Mouse (Mus musculus) lung, embryonic 15.5 days (tissue): ENCODE data around the gene Zbtb1. TPM values are rescaled to one million over a fixed set of nuclear protein-coding genes. Genes with fewer than 3 reads are reported as not detected.
A peak's percentile ranks its signal among the peaks of the same experiment; 100 is the strongest.

Experiments
- ATAC-seq: fragments of 200-750 bp; cut with Nextera tagmentation; 2 replicates; pipeline ENCODE4 v1.8.0; 2017; ENCODE audit warnings: moderate number of reproducible peaks, borderline replicate concordance; ENCODE audit not compliant: low FRiP score, low TSS enrichment; ENCODE audit errors: extremely low read depth
- H3K27ac ChIP-seq: fragments of 300-500 bp; sonication (generic); 2 replicates; pipeline ENCODE4 v1.5.1; 2015; ENCODE audit warnings: moderate library complexity, mild to moderate bottlenecking, inconsistent platforms
- H3K27me3 ChIP-seq: fragments of 300-500 bp; sonication (generic); 2 replicates; pipeline ENCODE4 v1.6.1; 2015; ENCODE audit warnings: inconsistent platforms
- H3K36me3 ChIP-seq: fragments of 300-500 bp; sonication (generic); 2 replicates; pipeline ENCODE4 v1.6.1; 2015; ENCODE audit warnings: inconsistent platforms
- H3K4me1 ChIP-seq: fragments of 300-500 bp; sonication (generic); 2 replicates; pipeline ENCODE4 v1.6.1; 2015; ENCODE audit warnings: inconsistent platforms
- H3K4me2 ChIP-seq: fragments of 300-500 bp; sonication (generic); 2 replicates; pipeline ENCODE4 v1.6.1; 2015; ENCODE audit warnings: inconsistent platforms, mild to moderate bottlenecking, moderate library complexity
- H3K4me3 ChIP-seq: fragments of 300-500 bp; sonication (generic); 2 replicates; pipeline ENCODE4 v1.5.1; 2015; ENCODE audit warnings: mild to moderate bottlenecking, inconsistent platforms
- H3K9ac ChIP-seq: fragments of 300-500 bp; sonication (generic); 2 replicates; pipeline ENCODE4 v1.6.1; 2015; ENCODE audit warnings: inconsistent platforms
- H3K9me3 ChIP-seq: fragments of 300-500 bp; sonication (generic); 2 replicates; pipeline ENCODE4 v1.6.1; 2016; ENCODE audit warnings: inconsistent platforms
- WGBS: fragments of 180-500 bp; shearing (Covaris S2); methylation state at CpG from one replicate; pipeline ENCODE4 v1.1.7; 2015; 5-methylcytosine and 5-hydroxymethylcytosine counted together
- polyA plus RNA-seq: library from polyadenylated mRNA; unstranded; fragments of >200 nt; fragmentation: Nextera tagmentation; extraction: Ambion mirVana; gene quantifications from 2 replicates; pipeline ENCODE4 v1.2.1, GENCODE M21; 2015

The Zbtb1 gene
- 9.6 and 10.8 TPM in 2 replicates for polyA plus RNA-seq

GRCm38 (mm10) chr12:76369978-76370830, at the start of gene Zbtb1:
TSS of gene Zbtb1 (plus strand) at chr12:76370266.
- WGBS, result under 1% methylated on average over 68 of the region's 99 CpGs
- Histone ChIP-seq H3K4me1 (peaks cover 47% of the 10 kb centered on the region), H3K36me3 (no peaks in the 10 kb centered on the region), H3K4me2 (peak within 1 kb of the TSS; percentile 77), H3K9ac (peak within 1 kb of the TSS; percentile 100), H3K4me3 (peak within 1 kb of the TSS; percentile 95), H3K9me3 (no peaks in the 10 kb centered on the region), H3K27ac (peak within 1 kb of the TSS; percentile 100), H3K27me3 (no peaks in the 10 kb centered on the region)
- peak; percentile 69 for ATAC-seq

DNA sequence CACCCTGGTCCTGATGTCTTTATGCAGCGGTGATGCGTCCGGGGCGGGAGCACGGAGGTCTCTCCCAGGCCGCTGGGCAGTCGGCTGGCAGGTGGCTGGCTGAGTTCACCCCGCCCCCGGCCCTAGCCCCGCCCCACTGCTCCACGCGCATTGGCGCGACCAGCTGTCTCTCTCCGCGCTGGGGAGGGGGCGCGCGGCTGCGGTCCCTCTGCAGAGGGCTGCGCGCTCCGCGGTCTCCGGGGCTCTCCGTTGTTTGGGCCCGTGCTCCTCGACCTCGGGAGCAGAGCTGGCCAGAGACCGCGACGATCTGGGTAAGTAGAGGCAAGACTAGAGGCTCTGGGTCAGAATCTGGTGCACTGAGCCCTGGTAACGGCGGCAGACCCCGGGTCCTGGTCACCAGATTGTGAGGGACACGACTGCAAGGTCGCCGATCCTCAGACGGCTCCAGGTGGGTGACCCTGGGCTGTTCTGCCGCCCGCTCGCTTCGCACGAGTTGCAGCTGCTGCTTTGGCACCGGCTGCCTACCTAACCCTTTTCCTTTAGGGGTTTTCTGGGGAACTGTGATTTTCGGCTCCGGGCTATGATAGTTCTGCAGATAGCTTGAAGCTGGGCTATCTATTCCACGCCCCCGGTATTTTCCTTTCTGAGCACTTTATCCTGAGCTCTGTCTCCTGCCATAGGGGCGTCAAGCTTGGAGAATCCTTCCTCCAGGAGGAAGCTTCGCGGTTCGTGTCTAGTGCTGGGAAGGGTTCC, 45.2 kb upstream of the Zbtb1 start, which contains the start of gene Akap5:
Gene Akap5, plus strand, starts transcription at position 213 of the 753 bp plus-strand sequence.
- Histone ChIP-seq H3K36me3 (peaks cover 13% of the 10 kb centered on the region; the same call in 1 of the 2 replicates), H3K4me1 (peaks cover 23% of the 10 kb centered on the region), H3K27ac (0 out of 2 replicates have a peak within 1 kb of the TSS, but pooled peaks have one; percentile 2), H3K9me3 (no peaks in the 10 kb centered on the region), H3K27me3 (no peaks in the 10 kb centered on the region), H3K4me2 (peak within 1 kb of the TSS; percentile 87), H3K9ac (peak within 1 kb of the TSS; percentile 67), H3K4me3 (peak within 1 kb of the TSS; percentile 62)
- WGBS, result 2% methylated on average over 53 of the region's 53 CpGs
- ATAC-seq, result peak; percentile 90

DNA sequence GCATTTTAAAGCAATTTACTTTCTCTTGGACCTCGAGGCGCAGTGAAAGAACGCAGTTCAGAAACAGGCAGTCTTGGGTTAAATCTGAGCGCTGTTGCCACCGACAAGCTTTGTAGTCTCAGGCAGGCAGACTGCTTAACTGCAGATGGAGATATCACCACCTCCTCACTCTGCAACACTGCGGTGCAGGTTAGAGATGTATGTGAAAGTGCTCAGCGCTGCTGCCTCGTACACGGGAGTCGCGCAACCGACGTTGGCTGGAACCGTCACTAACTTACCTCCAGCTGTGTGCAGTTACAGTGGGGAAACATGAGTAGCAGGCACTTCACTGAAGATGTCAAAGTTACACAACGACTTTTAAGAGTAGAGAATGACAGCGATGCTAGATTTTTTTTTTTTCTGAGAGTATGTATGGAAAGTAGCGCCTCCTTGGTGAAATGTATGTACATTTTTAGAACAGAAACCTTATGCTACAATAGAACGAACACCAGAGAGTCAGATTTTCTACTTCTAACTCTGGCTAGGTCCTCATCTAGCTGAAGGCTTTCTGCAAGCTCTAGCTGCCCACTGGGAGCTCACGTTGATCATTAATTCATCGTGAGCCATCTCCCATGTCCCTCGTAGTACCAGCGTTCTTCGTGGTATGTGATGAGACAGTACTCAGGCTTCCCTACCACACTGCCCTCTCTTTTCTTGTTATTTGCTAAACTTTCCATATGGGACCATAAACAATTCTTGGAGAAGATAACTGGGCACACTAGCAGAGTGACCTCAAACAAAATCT, 43.4 kb upstream of the Zbtb1 start:
- WGBS, result 69% methylated on average over 23 of the region's 23 CpGs
- no peak overlapping the region for H3K9ac ChIP-seq
- peaks cover 12% of the 10 kb centered on the region; the same call in 1 of the 2 replicates for H3K4me1 ChIP-seq
- H3K4me2 ChIP-seq, result peak overlapping the region; percentile 87
- H3K9me3 ChIP-seq, result no peaks in the 10 kb centered on the region
- ATAC-seq, result no peak
- H3K27me3 ChIP-seq, result no peaks in the 10 kb centered on the region
- H3K4me3 ChIP-seq, result peak overlapping the region; percentile 62
- H3K27ac ChIP-seq, result no peak overlapping the region
- H3K36me3 ChIP-seq, result 0 out of 2 replicates have a peak, but pooled peaks cover 10% of the 10 kb centered on the region

GRCm38 (mm10) chr12:76328567-76329354, 41.3 kb upstream of the Zbtb1 start:
- Histone ChIP-seq H3K27me3 (no peaks in the 10 kb centered on the region), H3K4me1 (peaks cover 8% of the 10 kb centered on the region; the same call in 1 of the 2 replicates), H3K27ac (no peak overlapping the region), H3K36me3 (0 out of 2 replicates have a peak, but pooled peaks cover 10% of the 10 kb centered on the region), H3K9me3 (no peaks in the 10 kb centered on the region), H3K9ac (no peak overlapping the region), H3K4me3 (no peak overlapping the region), H3K4me2 (no peak overlapping the region)
- no peak for ATAC-seq
- WGBS, result 81% methylated on average over 6 of the region's 6 CpGs

DNA sequence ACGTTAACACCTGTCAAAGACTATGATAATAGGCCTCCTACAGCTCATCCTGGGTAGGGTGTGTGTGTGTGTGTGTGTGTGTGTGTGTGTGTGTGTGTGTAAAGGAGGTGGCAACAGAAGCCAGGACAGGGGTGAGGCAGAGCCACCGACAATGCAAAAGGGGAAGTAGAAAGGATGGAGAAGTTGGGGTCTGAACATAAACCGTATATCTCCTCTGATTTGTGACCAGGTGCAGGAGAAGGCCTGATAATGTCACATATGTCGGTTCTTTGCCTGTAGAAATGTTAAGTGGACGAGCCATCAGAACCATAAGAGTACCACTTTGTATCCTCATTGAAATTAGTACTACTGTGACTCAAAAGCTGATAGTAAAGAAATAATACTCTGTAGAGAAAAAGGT, 36.4 kb upstream of the Zbtb1 start:
- Histone ChIP-seq H3K9ac (no peak overlapping the region), H3K27ac (no peak overlapping the region), H3K27me3 (no peaks in the 10 kb centered on the region), H3K36me3 (0 out of 2 replicates have a peak, but pooled peaks cover 4% of the 10 kb centered on the region), H3K4me3 (no peak overlapping the region), H3K4me1 (0 out of 2 replicates have a peak, but pooled peaks cover 4% of the 10 kb centered on the region), H3K4me2 (no peak overlapping the region), H3K9me3 (no peaks in the 10 kb centered on the region)
- WGBS, result 92% methylated on average over 5 of the region's 5 CpGs
- no peak for ATAC-seq

DNA sequence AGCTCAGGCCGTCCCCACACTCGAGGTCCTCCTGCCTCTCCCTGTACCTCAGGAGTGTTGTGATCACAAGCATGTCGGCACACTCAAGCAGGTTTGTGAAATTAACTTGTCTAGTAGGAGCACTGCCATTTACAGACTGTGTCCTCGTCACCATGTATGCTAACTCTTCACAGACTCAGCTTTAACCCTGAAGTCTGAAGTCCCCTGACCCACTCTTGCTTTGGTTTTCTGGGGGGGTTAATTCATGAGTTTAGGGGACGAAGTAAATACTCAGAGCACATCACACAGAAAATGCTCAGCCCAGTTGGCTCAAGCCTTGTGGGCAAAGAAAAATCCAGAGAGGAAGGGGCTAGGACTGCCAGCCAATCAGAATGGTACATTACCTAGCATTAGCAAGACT, 34.4 kb upstream of the Zbtb1 start:
- Histone ChIP-seq H3K27me3 (no peaks in the 10 kb centered on the region), H3K4me1 (0 out of 2 replicates have a peak, but pooled peaks cover 4% of the 10 kb centered on the region), H3K27ac (no peak overlapping the region), H3K9me3 (no peaks in the 10 kb centered on the region), H3K4me3 (no peak overlapping the region), H3K4me2 (no peak overlapping the region), H3K36me3 (0 out of 2 replicates have a peak, but pooled peaks cover 4% of the 10 kb centered on the region), H3K9ac (no peak overlapping the region)
- WGBS, result 55% methylated on average over 5 of the region's 5 CpGs
- no peak for ATAC-seq

DNA sequence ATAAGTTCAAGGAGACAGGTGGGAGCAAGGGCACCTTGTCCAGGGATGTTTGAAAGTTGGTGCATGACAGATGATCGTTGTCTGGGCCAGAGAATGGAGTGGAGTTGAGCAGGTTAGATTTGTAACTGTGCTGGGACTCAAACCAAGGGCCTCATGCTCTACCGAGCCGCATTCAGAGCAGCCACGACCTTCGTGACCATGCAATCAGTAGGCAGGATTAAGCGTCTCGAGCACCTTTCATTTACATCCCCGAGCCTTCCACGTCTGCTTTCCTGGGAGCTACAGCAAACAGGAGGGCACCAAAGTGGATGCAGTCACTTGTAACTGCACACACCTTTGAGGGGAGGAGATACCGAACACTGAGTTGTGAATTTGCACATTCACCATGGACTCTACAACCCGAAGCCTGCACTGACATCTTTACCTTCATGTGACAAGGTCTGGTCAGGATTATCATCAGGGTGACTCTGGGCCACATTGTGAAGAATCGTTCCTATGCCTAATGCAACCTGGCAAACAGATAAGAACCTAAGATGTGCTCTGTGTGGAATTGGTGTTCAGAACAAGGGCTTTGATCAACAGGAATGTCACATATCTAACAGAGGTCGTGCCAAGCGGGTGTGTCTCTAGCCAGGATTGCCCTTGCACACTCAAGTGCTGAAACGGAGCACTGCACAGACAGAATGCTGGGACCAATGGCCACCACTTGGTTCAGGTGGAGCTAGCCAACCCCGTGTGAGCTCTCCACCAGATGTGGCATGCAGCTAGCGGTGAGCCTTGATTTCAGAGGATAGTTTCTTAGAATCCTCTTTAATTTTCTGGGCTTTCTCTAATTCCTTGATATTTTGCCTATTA, 33.7 kb upstream of the Zbtb1 start:
- no peaks in the 10 kb centered on the region for H3K9me3 ChIP-seq
- ATAC-seq, result no peak
- H3K36me3 ChIP-seq, result no peaks in the 10 kb centered on the region
- peak overlapping the region; percentile 24; the same call in 1 of the 2 replicates for H3K27ac ChIP-seq
- H3K4me1 ChIP-seq, result 0 out of 2 replicates have a peak, but pooled peaks cover 4% of the 10 kb centered on the region
- no peak overlapping the region for H3K9ac ChIP-seq
- H3K4me3 ChIP-seq, result no peak overlapping the region
- no peak overlapping the region for H3K4me2 ChIP-seq
- no peaks in the 10 kb centered on the region for H3K27me3 ChIP-seq
- WGBS, result 58% methylated on average over 17 of the region's 17 CpGs

DNA sequence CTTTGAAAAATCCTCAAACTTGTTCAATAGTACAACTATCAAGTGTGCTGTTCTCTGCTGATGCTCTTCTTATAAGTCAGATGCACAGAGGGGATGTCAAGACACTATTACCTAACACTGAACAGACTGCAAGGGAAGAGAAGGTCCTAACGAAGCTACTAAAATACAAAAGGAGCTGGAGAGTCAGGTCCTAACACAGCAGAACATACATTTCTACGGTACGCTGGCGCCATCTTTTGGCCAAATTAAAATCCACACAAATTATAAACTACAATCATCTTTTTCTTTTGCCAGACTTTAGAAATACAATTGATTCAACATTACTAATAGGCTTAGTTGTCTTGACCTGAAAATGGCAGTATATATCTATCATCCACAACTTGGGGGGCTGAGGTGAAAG, 29.0 kb upstream of the Zbtb1 start:
- Histone ChIP-seq H3K9me3 (no peaks in the 10 kb centered on the region), H3K4me3 (no peak overlapping the region), H3K36me3 (no peaks in the 10 kb centered on the region), H3K9ac (no peak overlapping the region), H3K27ac (no peak overlapping the region), H3K4me1 (0 out of 2 replicates have a peak, but pooled peaks cover 4% of the 10 kb centered on the region), H3K4me2 (no peak overlapping the region), H3K27me3 (no peaks in the 10 kb centered on the region)
- WGBS, result 4% methylated on average over 4 of the region's 4 CpGs
- ATAC-seq, result no peak

- Histone ChIP-seq H3K27me3 (no peaks in the 10 kb centered on the region), H3K4me2 (no peak overlapping the region), H3K4me3 (no peak overlapping the region), H3K4me1 (no peaks in the 10 kb centered on the region), H3K27ac (no peak overlapping the region), H3K36me3 (peaks cover 11% of the 10 kb centered on the region; the same call in 1 of the 2 replicates), H3K9ac (no peak overlapping the region), H3K9me3 (no peaks in the 10 kb centered on the region)
- no peak for ATAC-seq
- 74% methylated on average over 6 of the region's 6 CpGs for WGBS
Observed at GRCm38 (mm10) chr12:76345759-76346455, 24.2 kb upstream of the Zbtb1 start.
